Mouse (Mus musculus) liver, postnatal 0 days (tissue): ENCODE measurements around the gene Il33. TPM values are rescaled to one million over a fixed set of nuclear protein-coding genes. Genes with fewer than 3 reads are reported as not detected.

Source experiments
- ATAC-seq: fragments of 200-750 bp; cut with Nextera tagmentation; 2 replicates; pipeline ENCODE4 v1.8.0; 2017; ENCODE audit warnings: mild to moderate bottlenecking, moderate library complexity
- DNase-seq: peaks from one replicate; pipeline ENCODE4 v3.0.0-alpha.2; 2016
- H3K27ac ChIP-seq: fragments of 300-500 bp; sonication (generic); 2 replicates; pipeline ENCODE4 v1.5.1; 2014; ENCODE audit warnings: antibody characterized with exemption, moderate library complexity, mild to moderate bottlenecking, low read depth
- H3K27me3 ChIP-seq: fragments of 300-500 bp; sonication (generic); 2 replicates; pipeline ENCODE4 v1.6.1; 2014; ENCODE audit warnings: low read length, control low read depth, mixed read lengths; ENCODE audit not compliant: insufficient read depth
- H3K36me3 ChIP-seq: fragments of 300-500 bp; sonication (generic); replicated peaks from 2 replicates; pipeline ENCODE4 v1.6.1; 2014; ENCODE audit warnings: mild to moderate bottlenecking, control low read depth, low read length, moderate library complexity, mixed read lengths; ENCODE audit not compliant: insufficient read depth
- H3K4me1 ChIP-seq: fragments of 300-500 bp; sonication (generic); 2 replicates; pipeline ENCODE4 v1.6.1; 2014; ENCODE audit warnings: antibody characterized with exemption, mild to moderate bottlenecking, control low read depth; ENCODE audit not compliant: insufficient read depth
- H3K4me2 ChIP-seq: fragments of 300-500 bp; sonication (generic); 2 replicates; pipeline ENCODE4 v1.6.1; 2014; ENCODE audit warnings: low read depth, mild to moderate bottlenecking, low read length, moderate library complexity, mixed read lengths
- H3K4me3 ChIP-seq: fragments of 300-500 bp; sonication (generic); 2 replicates; pipeline ENCODE4 v1.5.1; 2014; ENCODE audit warnings: low read depth, low read length
- H3K9ac ChIP-seq: fragments of 300-500 bp; sonication (generic); replicated peaks from 2 replicates; pipeline ENCODE4 v1.6.1; 2014; ENCODE audit warnings: mild to moderate bottlenecking, moderate library complexity
- H3K9me3 ChIP-seq: fragments of 300-500 bp; sonication (generic); 2 replicates; pipeline ENCODE4 v1.6.1; 2016; ENCODE audit warnings: mild to moderate bottlenecking, control low read depth, low read length, mixed read lengths
- CTCF ChIP-seq: sonication (generic); IDR thresholded peaks from 2 replicates; pipeline ENCODE4 v1.5.1; 2016; ENCODE audit warnings: antibody characterized with exemption, low read depth
- EP300 ChIP-seq: IDR thresholded peaks from 2 replicates; pipeline ENCODE4 v1.6.1; 2016; ENCODE audit warnings: antibody characterized with exemption, low read depth, mild to moderate bottlenecking
- WGBS: fragments of 180-500 bp; shearing (Covaris S2); extraction: QIAGEN DNeasy Blood & Tissue Kit; methylation state at CpG from one replicate; pipeline ENCODE4 v1.1.7; 2014; ENCODE audit not compliant: insufficient replicate concordance; 5-methylcytosine and 5-hydroxymethylcytosine counted together
- polyA plus RNA-seq: library from polyadenylated mRNA; unstranded; fragments of >200 nt; fragmentation: Nextera tagmentation; extraction: Ambion mirVana; gene quantifications from 2 replicates; pipeline ENCODE4 v1.2.1, GENCODE M21; 2015

Il33 gene
- polyA plus RNA-seq, 1 experiment from 2014 or later, result 1.6 TPM

- no peak overlapping the region for H3K4me2 ChIP-seq
- no peak overlapping the region for H3K27ac ChIP-seq
- H3K27me3 ChIP-seq, result no peaks in the 10 kb centered on the region
- no peak overlapping the region for H3K4me3 ChIP-seq
- WGBS, result 74% methylated on average over 2 of the region's 2 CpGs
- no peaks in the 10 kb centered on the region for H3K4me1 ChIP-seq
- no peak for TF ChIP-seq CTCF
- no peak for ATAC-seq
- DNase-seq, result no peak
- H3K9me3 ChIP-seq, result no peaks in the 10 kb centered on the region
- no peak overlapping the region for H3K9ac ChIP-seq
- H3K36me3 ChIP-seq, result no peaks in the 10 kb centered on the region
Measured at GRCm38 (mm10) chr19:29887476-29887875, 37.4 kb upstream of the Il33 start.

GRCm38 (mm10) chr19:29888946-29889345 is 36.0 kb upstream of the Il33 start:
- DNase-seq (no peak), ATAC-seq (no peak)
- WGBS, result 85% methylated on average over 6 of the region's 6 CpGs
- no peak for TF ChIP-seq CTCF
- no peak for TF ChIP-seq EP300
- no peaks in the 10 kb centered on the region for H3K36me3 ChIP-seq
- no peaks in the 10 kb centered on the region for H3K4me1 ChIP-seq
- no peak overlapping the region for H3K9ac ChIP-seq
- H3K4me3 ChIP-seq, result no peak overlapping the region
- no peaks in the 10 kb centered on the region for H3K9me3 ChIP-seq
- H3K27me3 ChIP-seq, result no peaks in the 10 kb centered on the region
- no peak overlapping the region for H3K4me2 ChIP-seq
- H3K27ac ChIP-seq, result no peak overlapping the region

DNA sequence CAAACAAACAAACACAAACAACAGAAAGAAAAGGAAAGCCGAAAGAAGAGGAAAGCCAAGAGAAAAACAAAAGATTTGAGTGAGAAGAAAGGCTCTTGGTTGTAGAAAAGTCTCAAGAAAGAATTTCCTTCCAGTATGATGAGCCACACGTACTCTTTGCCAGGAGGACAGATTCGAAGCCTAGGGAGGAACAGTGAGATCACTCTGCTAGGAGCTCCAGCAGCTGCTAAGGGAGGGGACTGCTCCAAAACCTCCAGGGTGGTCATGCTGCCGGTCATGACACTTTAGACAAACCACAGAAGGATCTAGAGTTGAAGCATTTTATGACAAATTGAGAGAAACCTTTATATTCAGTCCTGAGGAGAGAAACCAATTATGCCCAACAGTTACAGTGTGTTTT is 32.9 kb upstream of the Il33 start:
- Histone ChIP-seq H3K9me3 (no peaks in the 10 kb centered on the region), H3K27ac (no peak overlapping the region), H3K36me3 (no peaks in the 10 kb centered on the region), H3K27me3 (no peaks in the 10 kb centered on the region), H3K4me3 (no peak overlapping the region), H3K4me2 (no peak overlapping the region), H3K9ac (no peak overlapping the region), H3K4me1 (no peaks in the 10 kb centered on the region)
- 66% methylated on average over 4 of the region's 4 CpGs for whole genome bisulfite sequencing
- TF ChIP-seq CTCF (no peak), EP300 (no peak)
- ATAC-seq, result no peak
- DNase-seq, result no peak

DNA sequence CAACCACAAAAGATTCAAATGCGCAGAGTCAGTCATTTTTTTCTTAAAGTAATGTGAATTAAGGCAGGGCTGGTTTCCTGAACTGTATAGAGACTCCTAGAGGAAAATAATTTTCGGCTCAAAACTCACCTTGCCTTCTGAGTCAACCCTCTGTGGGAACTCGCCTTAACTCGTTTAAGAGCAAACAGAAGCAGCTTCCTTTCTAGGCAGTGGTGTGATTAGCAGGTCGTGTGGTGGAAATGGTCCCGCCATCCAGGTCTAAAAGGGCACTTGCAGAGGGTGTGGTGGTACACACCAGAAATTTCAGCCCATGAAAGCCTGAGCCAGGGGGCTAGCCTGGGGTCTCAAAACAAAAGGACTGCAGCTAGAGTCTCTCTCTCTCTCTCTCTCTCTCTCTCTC is 32.1 kb upstream of the Il33 start:
- Histone ChIP-seq H3K4me1 (no peaks in the 10 kb centered on the region), H3K27me3 (no peaks in the 10 kb centered on the region), H3K9me3 (no peaks in the 10 kb centered on the region), H3K36me3 (no peaks in the 10 kb centered on the region), H3K27ac (no peak overlapping the region), H3K4me3 (no peak overlapping the region), H3K9ac (no peak overlapping the region), H3K4me2 (no peak overlapping the region)
- ATAC-seq (no peak), DNase-seq (no peak)
- 48% methylated on average over 6 of the region's 6 CpGs for WGBS
- TF ChIP-seq CTCF (no peak), EP300 (no peak)

DNA sequence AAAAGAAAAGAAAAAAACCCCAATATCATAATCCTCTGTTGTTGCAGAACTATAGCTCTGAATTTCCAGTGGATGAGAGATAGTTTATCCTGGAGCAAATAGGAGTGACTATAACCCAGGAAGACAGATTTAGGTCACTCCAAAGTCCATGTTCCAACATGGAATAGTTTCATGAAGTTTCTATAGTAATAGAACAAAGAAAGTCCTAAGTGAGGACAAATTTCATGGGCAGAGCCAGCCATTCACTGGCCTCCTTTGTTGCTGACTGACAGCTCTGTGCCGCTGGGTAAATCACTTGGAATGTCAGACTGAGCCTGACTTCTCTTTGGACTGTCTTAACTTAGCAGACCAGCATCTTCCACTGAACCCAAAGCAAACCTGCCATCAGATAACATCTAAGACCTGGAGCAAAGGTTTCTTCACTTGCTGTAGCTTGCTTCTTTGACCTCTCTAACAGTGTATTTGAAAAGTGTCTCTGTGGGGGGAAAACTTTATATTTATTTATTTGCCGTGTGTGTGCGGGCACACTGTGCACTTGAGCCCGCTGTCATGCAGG is 31.1 kb upstream of the Il33 start:
- H3K27me3 ChIP-seq, result no peaks in the 10 kb centered on the region
- H3K9me3 ChIP-seq, result no peaks in the 10 kb centered on the region
- no peak overlapping the region for H3K4me3 ChIP-seq
- no peaks in the 10 kb centered on the region for H3K4me1 ChIP-seq
- no peak for DNase-seq
- TF ChIP-seq CTCF (no peak), EP300 (no peak)
- H3K27ac ChIP-seq, result no peak overlapping the region
- H3K4me2 ChIP-seq, result no peak overlapping the region
- H3K36me3 ChIP-seq, result no peaks in the 10 kb centered on the region
- no peak overlapping the region for H3K9ac ChIP-seq
- peak; percentile 23; the same call in 1 of the 2 replicates for ATAC-seq
- WGBS, result 86% methylated on average over 4 of the region's 4 CpGs

GRCm38 (mm10) chr19:29894381-29894780 is 30.5 kb upstream of the Il33 start:
- no peak overlapping the region for H3K9ac ChIP-seq
- ATAC-seq (no peak), DNase-seq (no peak)
- H3K4me1 ChIP-seq, result no peaks in the 10 kb centered on the region
- H3K9me3 ChIP-seq, result no peaks in the 10 kb centered on the region; the same call in 1 of the 2 replicates
- TF ChIP-seq CTCF, result no peak
- TF ChIP-seq EP300, result no peak
- no peak overlapping the region for H3K27ac ChIP-seq
- no peaks in the 10 kb centered on the region for H3K27me3 ChIP-seq
- H3K36me3 ChIP-seq, result no peaks in the 10 kb centered on the region
- H3K4me2 ChIP-seq, result no peak overlapping the region
- no peak overlapping the region for H3K4me3 ChIP-seq
- 78% methylated on average over 12 of the region's 12 CpGs for WGBS

GRCm38 (mm10) chr19:29895047-29895446 is 29.9 kb upstream of the Il33 start:
- Histone ChIP-seq H3K36me3 (no peaks in the 10 kb centered on the region), H3K9me3 (peaks cover 4% of the 10 kb centered on the region; the same call in 1 of the 2 replicates), H3K27ac (no peak overlapping the region), H3K4me2 (no peak overlapping the region), H3K4me1 (no peaks in the 10 kb centered on the region), H3K27me3 (no peaks in the 10 kb centered on the region), H3K9ac (no peak overlapping the region), H3K4me3 (no peak overlapping the region)
- WGBS, result 71% methylated on average over 7 of the region's 7 CpGs
- ATAC-seq (no peak), DNase-seq (no peak)
- no peak for TF ChIP-seq CTCF
- TF ChIP-seq EP300, result no peak
